Mouse (Mus musculus) intestine, embryonic 15.5 days (tissue): ENCODE results near the gene Gsk3a. TPM values are rescaled to one million over a fixed set of nuclear protein-coding genes. Genes with fewer than 3 reads are reported as not detected.

Source experiments
- ATAC-seq: fragments of 200-750 bp; cut with Nextera tagmentation; 2 replicates; pipeline ENCODE4 v1.8.0; 2017; ENCODE audit warnings: moderate TSS enrichment, moderate library complexity
- H3K27ac ChIP-seq: fragments of 300-500 bp; sonication (generic); 2 replicates; pipeline ENCODE4 v1.5.1; 2015; ENCODE audit warnings: mild to moderate bottlenecking, inconsistent platforms
- H3K27me3 ChIP-seq: fragments of 300-500 bp; sonication (generic); replicated peaks from 2 replicates; pipeline ENCODE4 v1.6.1; 2015; ENCODE audit warnings: inconsistent platforms
- H3K36me3 ChIP-seq: fragments of 300-500 bp; sonication (generic); 2 replicates; pipeline ENCODE4 v1.6.1; 2015; ENCODE audit warnings: inconsistent platforms
- H3K4me1 ChIP-seq: fragments of 300-500 bp; sonication (generic); replicated peaks from 2 replicates; pipeline ENCODE4 v1.6.1; 2015; ENCODE audit warnings: inconsistent platforms
- H3K4me2 ChIP-seq: fragments of 300-500 bp; sonication (generic); replicated peaks from 2 replicates; pipeline ENCODE4 v1.6.1; 2015; ENCODE audit warnings: mild to moderate bottlenecking, inconsistent platforms
- H3K4me3 ChIP-seq: fragments of 300-500 bp; sonication (generic); replicated peaks from 2 replicates; pipeline ENCODE4 v1.5.1; 2015; ENCODE audit warnings: inconsistent platforms
- H3K9ac ChIP-seq: fragments of 300-500 bp; sonication (generic); 2 replicates; pipeline ENCODE4 v1.6.1; 2015; ENCODE audit warnings: inconsistent platforms
- H3K9me3 ChIP-seq: fragments of 300-500 bp; sonication (generic); 2 replicates; pipeline ENCODE4 v1.6.1; 2016; ENCODE audit warnings: inconsistent platforms
- WGBS: fragments of 180-500 bp; shearing (Covaris S2); methylation state at CpG from one replicate; pipeline ENCODE4 v1.1.7; 2015; 5-methylcytosine and 5-hydroxymethylcytosine counted together
- polyA plus RNA-seq: library from polyadenylated mRNA; unstranded; fragments of >200 nt; fragmentation: Nextera tagmentation; extraction: Ambion mirVana; gene quantifications from 2 replicates; pipeline ENCODE4 v1.2.1, GENCODE M21; 2015

The Gsk3a gene
- polyA plus RNA-seq, 1 experiment from 2014 or later, result 8.0 TPM

- H3K27ac ChIP-seq, result peak overlapping the region; percentile 98
- peak overlapping the region; percentile 74 for H3K4me3 ChIP-seq
- 22% methylated on average over 8 of the region's 8 CpGs for WGBS
- H3K27me3 ChIP-seq, result no peaks in the 10 kb centered on the region
- peak overlapping the region; percentile 90 for H3K4me2 ChIP-seq
- H3K4me1 ChIP-seq, result peaks cover 27% of the 10 kb centered on the region
- H3K9me3 ChIP-seq, result no peaks in the 10 kb centered on the region
- no peaks in the 10 kb centered on the region for H3K36me3 ChIP-seq
- ATAC-seq, result no peak
- peak overlapping the region; percentile 45 for H3K9ac ChIP-seq
Measured at GRCm38 (mm10) chr7:25251822-25252221, 14.2 kb upstream of the Gsk3a start.

GRCm38 (mm10) chr7:25251071-25251791, 13.6 kb upstream of the Gsk3a start:
- WGBS, result 5% methylated on average over 22 of the region's 22 CpGs
- peak overlapping the region; percentile 74 for H3K4me3 ChIP-seq
- H3K27me3 ChIP-seq, result no peaks in the 10 kb centered on the region
- peak overlapping the region; percentile 90 for H3K4me2 ChIP-seq
- H3K36me3 ChIP-seq, result no peaks in the 10 kb centered on the region
- no peaks in the 10 kb centered on the region for H3K9me3 ChIP-seq
- peak overlapping the region; percentile 98 for H3K27ac ChIP-seq
- peaks cover 33% of the 10 kb centered on the region for H3K4me1 ChIP-seq
- ATAC-seq, result peak; percentile 40
- H3K9ac ChIP-seq, result peak overlapping the region; percentile 45

- Histone ChIP-seq H3K4me2 (peak within 1 kb of the TSS; percentile 90), H3K36me3 (peaks cover 1% of the 10 kb centered on the region; the same call in 1 of the 2 replicates), H3K27me3 (no peaks in the 10 kb centered on the region), H3K4me1 (peaks cover 41% of the 10 kb centered on the region), H3K9ac (peak within 1 kb of the TSS; percentile 88), H3K27ac (peak within 1 kb of the TSS; percentile 98), H3K9me3 (no peaks in the 10 kb centered on the region), H3K4me3 (peak within 1 kb of the TSS; percentile 74)
- under 1% methylated on average over 72 of the region's 81 CpGs for WGBS
- ATAC-seq, result peak; percentile 85
Measured at GRCm38 (mm10) chr7:25250141-25250972, 12.7 kb upstream of the Gsk3a start, which contains the start of gene Erf. Erf (minus strand) TSS chr7:25250761.

- Histone ChIP-seq H3K36me3 (peaks cover 9% of the 10 kb centered on the region), H3K27ac (peak overlapping the region; percentile 98), H3K4me3 (peak overlapping the region; percentile 74), H3K9me3 (no peaks in the 10 kb centered on the region), H3K4me1 (peaks cover 45% of the 10 kb centered on the region), H3K27me3 (no peaks in the 10 kb centered on the region), H3K4me2 (peak overlapping the region; percentile 90), H3K9ac (peak overlapping the region; percentile 88)
- peak; percentile 73 for ATAC-seq
- under 1% methylated on average over 38 of the region's 73 CpGs for WGBS
Measured at GRCm38 (mm10) chr7:25249314-25250140, 11.9 kb upstream of the Gsk3a start.

GRCm38 (mm10) chr7:25248846-25249313, 11.2 kb upstream of the Gsk3a start:
- Histone ChIP-seq H3K36me3 (peaks cover 12% of the 10 kb centered on the region), H3K9me3 (no peaks in the 10 kb centered on the region), H3K4me3 (peak overlapping the region; percentile 74), H3K27ac (peak overlapping the region; percentile 98), H3K4me1 (peaks cover 45% of the 10 kb centered on the region), H3K4me2 (peak overlapping the region; percentile 90), H3K27me3 (no peaks in the 10 kb centered on the region), H3K9ac (peak overlapping the region; percentile 88)
- under 1% methylated on average over 25 of the region's 25 CpGs for whole genome bisulfite sequencing
- peak; percentile 29 for ATAC-seq

- Histone ChIP-seq H3K27ac (peak overlapping the region; percentile 98), H3K36me3 (peaks cover 12% of the 10 kb centered on the region), H3K4me1 (peaks cover 45% of the 10 kb centered on the region), H3K9me3 (no peaks in the 10 kb centered on the region), H3K4me3 (peak overlapping the region; percentile 74), H3K27me3 (no peaks in the 10 kb centered on the region), H3K4me2 (peak overlapping the region; percentile 90), H3K9ac (peak overlapping the region; percentile 88)
- 2% methylated on average over 18 of the region's 18 CpGs for WGBS
- no peak for ATAC-seq
Measured at GRCm38 (mm10) chr7:25248018-25248647, 10.5 kb upstream of the Gsk3a start.

- Histone ChIP-seq H3K4me3 (peak overlapping the region; percentile 74), H3K27ac (peak overlapping the region; percentile 98), H3K9ac (peak overlapping the region; percentile 88), H3K4me2 (peak overlapping the region; percentile 90), H3K36me3 (peaks cover 12% of the 10 kb centered on the region), H3K9me3 (no peaks in the 10 kb centered on the region), H3K4me1 (peaks cover 44% of the 10 kb centered on the region), H3K27me3 (no peaks in the 10 kb centered on the region)
- no peak for ATAC-seq
- WGBS, result 12% methylated on average over 3 of the region's 3 CpGs
Measured at GRCm38 (mm10) chr7:25247498-25247897, 9.8 kb upstream of the Gsk3a start.

- Histone ChIP-seq H3K27me3 (no peaks in the 10 kb centered on the region), H3K9me3 (no peaks in the 10 kb centered on the region), H3K27ac (peak overlapping the region; percentile 98), H3K4me3 (peak overlapping the region; percentile 74), H3K4me1 (peaks cover 40% of the 10 kb centered on the region), H3K9ac (peak overlapping the region; percentile 88), H3K4me2 (peak overlapping the region; percentile 90), H3K36me3 (peaks cover 12% of the 10 kb centered on the region)
- ATAC-seq, result no peak
- 34% methylated on average over 4 of the region's 4 CpGs for WGBS
Measured at GRCm38 (mm10) chr7:25246759-25247137, 9.1 kb upstream of the Gsk3a start.

GRCm38 (mm10) chr7:25246079-25246758, 8.6 kb upstream of the Gsk3a start:
- Histone ChIP-seq H3K4me2 (peak overlapping the region; percentile 90), H3K4me1 (peaks cover 41% of the 10 kb centered on the region), H3K9ac (peak overlapping the region; percentile 15; the same call in 1 of the 2 replicates), H3K27me3 (no peaks in the 10 kb centered on the region), H3K9me3 (no peaks in the 10 kb centered on the region), H3K27ac (peak overlapping the region; percentile 98; the same call in 1 of the 2 replicates), H3K4me3 (peak overlapping the region; percentile 74; the same call in 1 of the 2 replicates), H3K36me3 (peaks cover 12% of the 10 kb centered on the region)
- 52% methylated on average over 20 of the region's 20 CpGs for WGBS
- ATAC-seq, result no peak

GRCm38 (mm10) chr7:25244562-25245369, 7.1 kb upstream of the Gsk3a start:
- Histone ChIP-seq H3K9me3 (no peaks in the 10 kb centered on the region), H3K4me2 (no peak overlapping the region), H3K27ac (no peak overlapping the region), H3K36me3 (peaks cover 12% of the 10 kb centered on the region), H3K9ac (no peak overlapping the region), H3K4me1 (peaks cover 43% of the 10 kb centered on the region), H3K27me3 (no peaks in the 10 kb centered on the region), H3K4me3 (no peak overlapping the region)
- ATAC-seq, result no peak
- 88% methylated on average over 29 of the region's 30 CpGs for WGBS
